Mouse (Mus musculus) common myeloid progenitor, adult 5-6 weeks (primary cell): ENCODE measurements around the gene Rab3a. TPM values are rescaled to one million over a fixed set of nuclear protein-coding genes. Genes with fewer than 3 reads are reported as not detected.

Source experiments
- ATAC-seq: replicated peaks from 2 replicates; pipeline ENCODE4 v1.8.0; 2016; ENCODE audit warnings: low read depth, mild to moderate bottlenecking, moderate TSS enrichment, inconsistent platforms; ENCODE audit not compliant: poor library complexity, severe bottlenecking
- total RNA-seq: library from RNA; stranded (forward); fragments of 200-1000, 187-1606 nt; gene quantifications from 2 replicates; pipeline ENCODE4 v1.2.3, GENCODE M21; 2017

Gene Rab3a
- total RNA-seq: 1.5 and 4.2 TPM in 2 replicates

GRCm38 (mm10) chr8:70754043-70754870 lies at the start of gene Rab3a:
Gene Rab3a (plus strand): TSS chr8:70754679.
- peak; percentile 93 for ATAC-seq

DNA sequence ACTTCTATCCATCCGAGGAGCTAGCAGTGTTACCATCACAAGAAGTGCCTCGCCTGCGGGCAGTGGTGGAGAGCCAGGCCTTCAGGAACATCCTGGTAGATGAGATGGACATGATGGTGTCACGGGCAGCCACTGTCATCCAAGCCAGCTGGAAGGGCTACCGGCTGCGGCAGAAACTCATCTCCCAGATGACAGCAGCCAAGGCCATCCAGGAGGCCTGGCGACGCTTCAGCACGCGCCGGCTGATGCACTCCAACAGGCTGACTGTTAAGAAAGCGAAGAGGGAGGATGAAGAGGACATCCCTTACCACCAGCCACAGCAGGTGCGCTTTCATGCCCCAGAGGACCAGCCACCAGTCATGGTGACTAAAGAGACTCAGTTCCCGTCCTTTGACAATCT lies 46.2 kb upstream of the Rab3a start:
- ATAC-seq: no peak

GRCm38 (mm10) chr8:70709794-70710193 lies 44.7 kb upstream of the Rab3a start:
- ATAC-seq: no peak

DNA sequence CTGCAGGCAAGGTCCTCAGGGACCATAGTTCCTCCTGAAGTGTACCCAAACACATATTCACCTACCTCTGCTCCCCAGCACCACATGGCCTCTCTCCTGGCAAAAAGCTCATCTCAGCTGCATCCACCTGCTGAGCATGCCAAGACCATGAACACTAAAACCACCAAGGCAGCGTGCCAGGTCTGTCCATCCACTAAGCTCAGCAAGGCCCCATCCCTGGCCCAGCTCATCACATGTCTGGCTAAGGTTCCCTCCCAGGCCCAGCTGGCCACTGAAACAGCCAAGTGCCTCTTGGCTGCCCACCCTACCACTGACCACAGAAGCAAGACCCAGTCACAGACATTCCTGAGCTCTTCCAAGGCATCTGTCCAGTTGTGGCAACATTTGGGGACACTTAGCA lies 44.2 kb upstream of the Rab3a start:
- ATAC-seq: no peak

GRCm38 (mm10) chr8:70711041-70711440 lies 43.4 kb upstream of the Rab3a start:
- no peak for ATAC-seq

DNA sequence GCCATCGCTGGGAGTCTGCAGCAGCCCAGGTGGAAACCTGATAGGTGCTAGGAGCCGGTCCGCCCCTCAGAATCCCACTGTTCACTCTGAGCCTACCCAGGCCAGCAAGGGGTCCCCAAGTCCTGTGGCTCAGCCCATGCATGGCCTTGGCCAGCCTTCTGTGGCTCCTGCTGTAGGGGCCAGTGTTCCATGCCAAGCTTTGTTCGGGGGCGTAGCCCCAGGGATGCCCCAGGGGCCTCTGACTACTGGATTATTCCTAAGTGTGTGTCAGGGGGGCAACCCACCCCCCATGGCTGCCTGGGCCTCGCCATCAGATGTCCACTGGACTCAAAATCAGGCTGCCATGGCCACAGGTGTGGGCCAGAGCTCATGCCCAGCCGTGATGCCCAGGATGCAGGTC lies 40.5 kb upstream of the Rab3a start:
- ATAC-seq: no peak

- ATAC-seq: no peak
These were observed 39.4 kb upstream of the Rab3a start for GRCm38 (mm10) chr8:70715086-70715485.

DNA sequence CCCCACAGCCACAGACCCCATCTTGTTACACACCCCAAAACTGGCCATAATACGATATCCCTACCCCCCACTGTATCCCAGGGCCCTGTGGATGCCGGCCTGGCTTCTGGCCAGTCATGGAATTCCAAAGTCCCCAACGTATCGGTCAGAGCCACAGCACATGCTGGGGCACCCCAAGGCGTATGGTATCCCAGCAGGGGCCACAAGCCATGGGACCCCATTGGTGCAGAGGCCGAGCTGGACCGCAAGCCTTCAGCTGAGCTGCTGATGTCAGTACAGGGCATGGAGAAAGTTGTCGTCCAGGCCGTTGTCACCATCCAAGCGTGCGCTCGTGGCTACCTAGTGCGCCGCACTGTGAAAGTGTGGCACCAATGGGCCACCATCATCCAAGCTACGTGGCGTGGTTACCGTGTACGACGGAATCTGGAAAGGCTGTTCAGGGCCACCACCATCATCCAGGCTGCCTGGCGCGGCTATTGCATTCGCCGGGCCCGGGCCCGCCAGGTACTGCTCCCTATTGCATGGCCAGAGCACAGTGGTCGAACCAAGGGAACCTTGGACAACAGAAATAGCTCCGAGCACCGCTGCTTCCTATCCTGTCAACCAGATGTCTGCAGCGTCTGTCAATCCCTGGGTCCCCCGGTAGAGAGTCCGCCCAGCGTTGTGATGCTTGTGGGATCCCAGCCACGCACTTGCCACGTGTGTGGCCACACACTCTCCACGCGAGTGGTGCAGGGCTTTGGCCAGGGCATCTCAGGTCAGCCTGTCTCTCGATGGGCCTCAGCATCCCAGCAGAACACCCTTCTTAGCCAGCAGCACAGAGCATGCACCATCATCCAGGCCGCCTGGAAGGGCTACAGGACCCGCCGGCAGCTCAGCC lies 37.7 kb upstream of the Rab3a start:
- ATAC-seq: no peak

- ATAC-seq: peak; percentile 77
These were observed 36.2 kb upstream of the Rab3a start, which contains the start of gene Gm3336 for GRCm38 (mm10) chr8:70718297-70718696. Gene Gm3336 (plus strand): TSS chr8:70718543.

GRCm38 (mm10) chr8:70719796-70720270 lies 34.6 kb upstream of the Rab3a start:
- no peak for ATAC-seq

GRCm38 (mm10) chr8:70720739-70721138 lies 33.7 kb upstream of the Rab3a start:
- ATAC-seq: peak; percentile 70

DNA sequence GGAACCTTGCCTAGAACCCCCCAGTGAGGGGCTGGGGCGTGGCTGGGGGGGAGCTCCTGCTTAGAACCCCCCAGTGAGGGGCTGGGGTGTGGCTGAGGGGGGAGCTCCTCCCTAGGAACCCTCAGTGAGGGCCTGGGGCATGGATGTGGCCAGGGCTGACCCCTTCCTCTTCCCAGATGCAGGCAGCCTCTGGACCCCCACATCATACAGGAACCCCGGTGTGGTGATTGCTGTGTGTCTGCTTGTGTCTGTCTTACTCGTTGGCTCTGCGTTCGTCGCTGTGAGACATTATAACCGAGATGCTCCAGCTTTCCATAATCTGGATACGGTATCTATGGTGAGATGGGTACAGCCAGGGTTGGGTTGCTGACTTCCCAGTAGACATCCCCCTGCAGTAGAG lies 32.9 kb upstream of the Rab3a start:
- no peak for ATAC-seq

DNA sequence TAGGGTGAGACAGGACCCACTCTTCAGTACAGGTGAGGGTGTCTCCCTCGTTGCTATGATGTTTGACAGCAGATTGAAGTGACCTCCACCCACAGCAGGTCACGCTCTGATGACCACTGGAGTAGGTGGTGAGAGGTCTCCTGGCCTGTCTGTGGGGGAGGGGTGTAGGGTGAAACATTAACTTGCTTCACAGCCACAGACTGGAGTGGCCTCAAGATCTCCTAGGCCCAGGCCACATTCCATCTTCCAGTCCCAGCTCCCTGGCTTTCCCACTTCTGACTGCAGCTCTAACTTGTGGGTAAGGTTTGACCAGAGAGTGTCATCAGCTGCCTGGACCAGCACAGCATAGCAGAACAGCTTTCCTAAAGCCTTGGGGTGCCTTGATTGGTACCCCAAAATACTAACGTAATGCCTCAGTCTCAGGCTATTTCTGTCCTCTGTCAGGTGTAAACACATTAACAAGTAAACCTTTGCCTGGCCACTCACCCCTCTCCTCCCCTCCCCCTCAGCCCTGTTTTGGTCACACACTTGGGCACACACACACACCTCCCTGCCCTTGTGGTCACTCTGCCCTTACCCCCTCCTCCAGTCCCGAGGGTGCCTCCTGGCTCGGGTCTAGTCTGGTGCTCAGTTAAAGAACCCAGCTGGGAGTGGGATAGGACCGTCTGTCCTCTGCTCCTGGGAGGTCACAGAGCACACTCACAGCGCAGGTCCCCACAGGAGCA lies 30.8 kb upstream of the Rab3a start, which contains the start of gene Pde4c:
Gene Pde4c, plus strand, starts transcription at position 235 of the 725 bp plus-strand sequence.
- no peak for ATAC-seq

DNA sequence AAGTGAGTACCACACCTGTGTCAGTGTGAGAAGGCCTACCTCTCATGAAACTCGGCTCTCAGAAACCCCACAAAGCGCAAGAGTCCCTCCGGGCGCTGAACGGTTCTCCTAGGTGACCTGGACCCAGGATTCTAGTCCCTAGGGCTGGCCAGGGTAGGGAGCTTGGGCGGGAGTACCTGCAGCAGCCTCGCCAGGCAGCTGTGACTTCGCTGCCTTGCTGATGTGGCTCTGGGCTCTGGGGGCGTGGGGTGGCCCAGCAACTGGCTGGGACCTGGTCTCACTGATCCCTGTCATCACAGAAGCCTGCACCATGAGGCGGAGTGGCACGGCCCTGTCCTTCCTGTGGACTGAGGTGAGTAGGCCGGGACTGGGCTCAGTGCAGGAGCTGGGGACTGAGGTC lies 30.3 kb upstream of the Rab3a start:
- ATAC-seq: no peak

DNA sequence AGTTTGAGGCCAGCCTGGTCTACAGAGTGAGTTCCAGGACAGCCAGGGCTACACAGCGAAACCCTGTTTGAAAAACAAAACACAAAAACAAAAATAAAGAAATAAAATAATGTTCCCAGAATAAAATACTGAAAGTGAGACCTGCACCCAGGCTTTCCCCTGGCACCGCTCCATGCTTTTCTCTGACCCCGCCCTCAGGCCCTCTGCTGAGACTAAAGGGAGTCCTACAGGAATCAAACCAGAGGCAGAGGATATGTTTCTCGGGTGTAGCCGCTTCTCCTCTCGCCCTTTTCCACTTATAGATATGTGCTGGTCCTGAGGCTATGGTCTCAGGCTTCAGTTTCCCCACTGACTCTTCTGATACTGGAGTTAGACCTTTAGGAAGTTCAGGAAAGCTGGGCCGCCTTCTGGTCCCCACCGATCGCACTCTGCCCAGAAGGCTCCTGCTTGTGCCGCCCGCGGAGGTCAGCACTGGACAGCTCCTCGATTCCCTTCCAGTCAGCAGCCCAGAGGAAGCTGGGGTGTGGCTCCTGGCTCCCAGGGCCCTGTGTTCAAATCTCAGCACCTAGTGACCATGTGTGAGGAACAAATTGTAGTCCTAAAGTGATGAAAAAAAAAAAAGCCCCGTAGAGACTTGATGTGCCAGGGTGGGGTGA lies 28.6 kb upstream of the Rab3a start:
- no peak; the same call in 1 of the 2 replicates for ATAC-seq

DNA sequence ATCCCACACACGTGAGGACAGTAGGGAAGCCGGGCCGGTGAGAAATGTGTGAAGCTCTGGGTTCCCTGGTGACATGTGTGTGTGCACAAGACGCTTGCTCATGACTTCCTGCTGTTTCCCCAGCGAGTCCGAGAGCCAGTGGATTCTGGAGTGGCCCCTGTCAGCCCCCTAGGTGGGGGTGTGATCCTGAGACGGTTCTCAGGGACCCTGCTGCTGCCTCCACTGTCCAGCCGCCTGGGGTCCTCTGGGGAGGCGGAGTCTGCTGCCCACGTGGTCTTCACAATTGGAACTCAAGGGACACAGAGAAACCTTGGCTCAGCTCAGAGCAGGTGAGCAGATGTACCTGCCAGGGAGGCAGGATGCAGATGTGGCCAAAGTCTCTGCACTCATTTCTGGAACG lies 27.8 kb upstream of the Rab3a start:
- ATAC-seq: no peak

DNA sequence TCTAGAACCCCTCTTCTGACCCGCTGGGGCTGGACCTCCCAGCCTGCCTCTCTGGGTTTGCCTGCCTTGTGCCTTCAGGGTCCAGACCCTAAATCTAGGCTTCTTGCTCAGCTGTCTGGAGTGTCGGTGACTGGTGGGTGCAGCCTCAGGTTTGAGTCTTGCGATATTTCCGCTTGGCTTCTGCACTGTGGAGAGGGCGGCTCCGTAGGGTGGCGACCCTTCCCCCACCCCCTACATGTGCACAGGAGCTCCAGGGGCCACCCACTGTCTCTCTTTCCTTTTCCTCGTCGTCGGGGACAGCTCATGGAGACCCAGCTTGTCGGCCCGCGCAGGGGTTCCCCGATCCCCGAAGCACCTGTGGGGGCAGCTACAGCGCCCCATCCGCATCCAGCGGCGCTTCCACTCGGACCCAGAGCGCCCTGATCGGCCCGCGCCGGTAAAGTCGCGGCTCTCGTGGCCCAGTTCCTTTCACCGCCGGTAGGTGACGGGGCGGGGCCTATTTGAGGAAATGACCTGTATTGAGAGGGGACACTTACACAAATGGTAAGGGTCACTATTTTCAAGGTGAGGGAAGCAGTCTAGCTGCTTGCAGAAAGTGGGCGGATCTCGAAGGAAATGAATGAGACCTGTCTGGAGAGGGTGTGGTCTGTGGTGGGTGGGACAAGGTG lies 24.5 kb upstream of the Rab3a start:
- peak; percentile 73 for ATAC-seq

DNA sequence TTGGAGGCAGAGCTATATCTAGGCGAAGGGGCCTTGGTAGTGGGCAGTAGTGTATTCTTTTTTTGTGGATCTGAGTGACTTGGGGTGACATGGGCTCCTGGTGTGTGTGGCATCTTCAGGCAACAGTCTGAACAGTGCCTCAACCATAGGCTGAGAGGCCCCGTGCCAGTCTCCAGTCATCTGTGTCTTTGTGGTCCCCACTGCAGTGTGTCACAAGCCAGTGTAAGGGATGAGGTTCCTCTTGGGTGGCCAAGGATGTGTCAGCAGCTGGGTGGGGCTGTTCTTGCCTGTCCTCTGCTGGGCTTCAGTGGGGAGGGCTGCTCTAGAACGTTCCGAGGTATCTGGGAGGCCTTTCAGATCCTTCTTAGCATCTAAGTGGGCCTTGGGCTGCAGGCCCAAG lies 23.5 kb upstream of the Rab3a start:
- no peak for ATAC-seq

DNA sequence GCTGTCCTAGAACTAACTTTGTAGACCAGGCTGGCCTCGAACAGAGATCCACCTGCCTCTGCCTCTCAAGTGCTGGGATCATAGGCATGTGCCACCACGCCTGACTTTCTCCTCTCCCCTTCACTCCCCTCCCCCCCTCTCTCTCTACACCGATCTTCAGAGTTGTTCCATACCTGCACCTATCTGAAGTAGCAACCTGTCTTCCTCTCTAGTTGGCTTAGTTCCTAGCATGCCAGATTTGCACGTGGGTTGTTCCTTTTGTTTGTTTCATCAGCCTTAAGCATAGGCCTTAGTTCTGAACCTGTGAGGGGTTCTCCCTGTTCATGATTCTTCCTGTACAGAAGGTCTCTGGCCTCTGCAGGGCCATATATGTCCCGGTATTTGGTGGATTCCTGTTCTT lies 16.8 kb upstream of the Rab3a start:
- ATAC-seq: no peak
